Mouse (Mus musculus) heart, embryonic 15.5 days (tissue): ENCODE measurements around the gene Ephx1. TPM values are rescaled to one million over a fixed set of nuclear protein-coding genes. Genes with fewer than 3 reads are reported as not detected.
"Not testable (repeated sequence)": the region's sequence is repeated elsewhere in the genome, so short reads cannot be mapped to it uniquely, and the experiment has no call there.

Source experiments
- ATAC-seq: fragments of 200-750 bp; cut with Nextera tagmentation; replicated peaks from 2 replicates; pipeline ENCODE4 v1.8.0; 2017; ENCODE audit warnings: low read depth, moderate TSS enrichment; ENCODE audit not compliant: insufficient number of reproducible peaks, insufficient read depth, low FRiP score
- H3K27ac ChIP-seq: fragments of 300-500 bp; sonication (generic); 2 replicates; pipeline ENCODE4 v1.5.1; 2015; ENCODE audit warnings: mild to moderate bottlenecking, inconsistent platforms
- H3K27me3 ChIP-seq: fragments of 300-500 bp; sonication (generic); 2 replicates; pipeline ENCODE4 v1.6.1; 2015; ENCODE audit warnings: inconsistent platforms
- H3K36me3 ChIP-seq: fragments of 300-500 bp; sonication (generic); 2 replicates; pipeline ENCODE4 v1.6.1; 2015; ENCODE audit warnings: mild to moderate bottlenecking, inconsistent platforms
- H3K4me1 ChIP-seq: fragments of 300-500 bp; sonication (generic); replicated peaks from 2 replicates; pipeline ENCODE4 v1.6.1; 2015; ENCODE audit warnings: inconsistent platforms
- H3K4me2 ChIP-seq: fragments of 300-500 bp; sonication (generic); 2 replicates; pipeline ENCODE4 v1.6.1; 2015; ENCODE audit warnings: inconsistent platforms, mild to moderate bottlenecking, moderate library complexity
- H3K4me3 ChIP-seq: fragments of 300-500 bp; sonication (generic); 2 replicates; pipeline ENCODE4 v1.5.1; 2015; ENCODE audit warnings: mild to moderate bottlenecking, inconsistent platforms
- H3K9ac ChIP-seq: fragments of 300-500 bp; sonication (generic); 2 replicates; pipeline ENCODE4 v1.6.1; 2015; ENCODE audit warnings: mild to moderate bottlenecking, inconsistent platforms
- H3K9me3 ChIP-seq: fragments of 300-500 bp; sonication (generic); replicated peaks from 2 replicates; pipeline ENCODE4 v1.6.1; 2016; ENCODE audit warnings: inconsistent platforms
- WGBS: fragments of 180-500 bp; shearing (Covaris S2); methylation state at CpG from one replicate; pipeline ENCODE4 v1.1.7; 2015; ENCODE audit warnings: mixed read lengths; 5-methylcytosine and 5-hydroxymethylcytosine counted together
- polyA plus RNA-seq: library from polyadenylated mRNA; unstranded; fragments of >200 nt; fragmentation: Nextera tagmentation; extraction: Ambion mirVana; gene quantifications from 2 replicates; pipeline ENCODE4 v1.2.1, GENCODE M21; 2015

The Ephx1 gene
- polyA plus RNA-seq, 1 experiment from 2014 or later = 10.0 TPM

DNA sequence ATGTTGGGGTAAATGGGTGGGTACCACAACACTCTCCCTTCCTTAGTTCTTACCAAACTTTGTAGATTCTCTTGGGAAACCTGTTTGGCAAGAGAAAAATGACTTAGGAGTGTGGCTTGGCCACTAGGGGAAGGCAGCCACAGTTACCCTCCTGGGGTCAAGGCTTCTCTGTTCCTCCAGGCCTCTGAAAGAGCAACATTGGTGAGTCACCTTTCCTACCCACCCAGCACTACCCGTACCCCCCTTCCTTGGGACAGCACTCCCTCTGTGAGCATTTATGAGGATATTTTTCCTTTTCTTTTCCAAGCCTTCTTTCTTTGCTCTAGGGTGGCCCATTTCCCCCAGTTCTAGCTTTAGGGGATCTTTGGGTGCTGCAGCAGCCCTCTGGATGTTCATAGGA is 76.8 kb downstream of the Ephx1 start:
- Histone ChIP-seq H3K4me3 (no peak overlapping the region), H3K9ac (no peak overlapping the region), H3K4me2 (no peak overlapping the region), H3K9me3 (no peaks in the 10 kb centered on the region), H3K36me3 (peaks cover 14% of the 10 kb centered on the region), H3K27ac (0 out of 2 replicates have a peak overlapping the region, but pooled peaks have one; percentile 57), H3K27me3 (no peaks in the 10 kb centered on the region), H3K4me1 (peaks cover 48% of the 10 kb centered on the region)
- no peak for ATAC-seq
- 65% methylated on average over 1 of the region's 1 CpGs for WGBS

DNA sequence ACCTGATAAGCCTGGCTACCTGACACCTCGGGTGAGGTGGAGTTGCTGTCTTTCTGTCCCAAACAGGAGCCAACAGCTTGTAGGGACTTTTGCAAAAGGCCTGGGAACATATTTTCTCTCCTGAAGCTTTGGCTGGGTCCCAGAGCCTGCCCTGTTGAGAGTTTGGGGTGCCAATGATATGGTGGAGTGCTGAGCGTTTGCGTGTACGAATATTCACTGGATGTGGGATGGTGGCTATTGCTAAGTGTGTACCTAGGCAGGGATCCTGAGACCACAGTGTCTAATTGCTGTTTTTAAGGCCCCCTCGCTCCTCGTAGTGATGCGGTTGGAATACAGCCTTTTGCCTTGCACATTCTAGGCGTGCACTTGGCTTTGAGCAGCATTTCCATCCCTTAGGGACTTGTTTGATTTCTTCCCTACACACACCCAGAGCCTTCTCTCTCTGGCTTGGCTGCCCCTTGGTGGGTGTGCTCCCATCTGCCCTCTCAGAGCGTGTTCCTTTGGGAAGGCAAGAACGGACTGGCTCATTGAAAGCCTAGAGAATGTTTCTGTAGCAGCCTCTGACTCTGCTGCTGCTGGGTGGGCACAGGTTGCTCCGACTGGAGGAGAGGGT is 77.6 kb downstream of the Ephx1 start:
- peaks cover 48% of the 10 kb centered on the region for H3K4me1 ChIP-seq
- peak overlapping the region; percentile 85 for H3K4me3 ChIP-seq
- H3K9me3 ChIP-seq = no peaks in the 10 kb centered on the region
- peaks cover 7% of the 10 kb centered on the region for H3K36me3 ChIP-seq
- 39% methylated on average over 11 of the region's 11 CpGs for WGBS
- no peak for ATAC-seq
- H3K27ac ChIP-seq = peak overlapping the region; percentile 89
- peak overlapping the region; percentile 95 for H3K4me2 ChIP-seq
- H3K27me3 ChIP-seq = 0 out of 2 replicates have a peak, but pooled peaks cover under 1% of the 10 kb centered on the region
- H3K9ac ChIP-seq = peak overlapping the region; percentile 78

DNA sequence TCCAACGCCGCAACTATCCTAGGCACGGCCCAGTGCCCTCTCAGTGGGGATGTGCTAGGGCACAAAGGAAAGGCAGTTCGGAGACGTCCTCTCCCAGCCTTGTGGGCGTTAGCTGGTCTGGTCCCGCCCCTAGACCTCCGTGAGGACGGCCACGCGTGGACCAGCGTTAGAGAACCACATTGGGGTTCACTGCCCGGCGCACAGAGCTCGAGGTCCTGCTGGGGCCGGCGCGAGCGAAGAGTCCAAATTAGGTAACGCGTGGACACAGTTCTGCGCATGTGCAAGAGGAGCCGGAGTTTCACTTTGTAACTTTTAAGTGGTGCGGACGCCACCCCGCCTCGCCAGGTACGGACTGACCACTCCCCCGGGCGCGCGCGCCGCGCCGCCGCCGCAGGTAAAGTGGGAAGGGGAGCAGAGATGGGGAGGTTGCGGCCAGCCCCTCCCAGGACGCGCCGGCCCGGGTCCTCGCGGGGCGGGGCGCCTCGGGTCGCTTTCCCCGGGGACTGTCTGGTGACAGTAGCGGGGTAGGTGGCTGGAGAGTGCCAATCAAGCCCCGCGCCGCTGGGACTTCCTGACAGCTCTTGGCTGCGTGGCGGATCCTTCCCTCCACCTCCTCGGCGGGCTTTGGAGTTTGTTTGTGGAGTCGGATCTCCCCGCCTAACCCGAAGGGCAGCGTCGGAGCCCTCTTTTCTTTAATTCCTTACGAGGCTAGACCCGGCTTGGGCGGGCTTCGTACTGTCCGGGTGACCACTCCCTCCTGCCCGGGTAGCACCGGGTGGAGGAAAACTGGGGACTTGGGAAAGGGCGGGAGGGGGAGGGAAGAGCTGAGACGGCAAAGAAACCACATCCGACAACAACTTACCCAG is 78.3 kb downstream of the Ephx1 start, which contains the start of gene Tmem63a:
Gene Tmem63a, plus strand, starts transcription at position 179 of the 866 bp plus-strand sequence.
- Histone ChIP-seq H3K27me3 (peaks cover 8% of the 10 kb centered on the region; the same call in 1 of the 2 replicates), H3K9ac (peak within 1 kb of the TSS; percentile 78), H3K4me2 (peak within 1 kb of the TSS; percentile 95), H3K36me3 (peaks cover under 1% of the 10 kb centered on the region; the same call in 1 of the 2 replicates), H3K27ac (peak within 1 kb of the TSS; percentile 89), H3K9me3 (no peaks in the 10 kb centered on the region), H3K4me1 (peaks cover 48% of the 10 kb centered on the region), H3K4me3 (peak within 1 kb of the TSS; percentile 85)
- peak; percentile 63 for ATAC-seq
- WGBS = under 1% methylated on average over 73 of the region's 73 CpGs

DNA sequence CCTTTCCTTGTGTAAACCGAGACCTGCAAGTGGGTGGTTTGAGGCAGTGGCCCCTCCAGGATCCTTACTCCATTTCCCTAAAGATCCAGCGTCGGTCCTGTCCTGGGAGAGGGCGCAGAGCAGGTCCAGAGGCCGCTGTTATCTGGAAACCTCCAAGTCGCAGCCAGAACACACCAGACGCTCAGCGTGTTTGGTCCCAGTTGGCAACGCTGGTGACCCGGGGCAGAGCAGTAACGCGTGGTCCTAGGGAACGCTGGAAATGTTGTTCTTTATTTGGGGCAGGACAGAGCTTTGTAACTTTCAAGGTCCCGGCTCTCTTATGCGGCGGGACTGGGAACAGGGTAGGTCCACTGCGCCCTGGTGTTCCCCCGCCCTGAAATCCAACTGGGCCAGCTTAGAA is 79.0 kb downstream of the Ephx1 start:
- H3K4me2 ChIP-seq = peak overlapping the region; percentile 95
- H3K36me3 ChIP-seq = no peaks in the 10 kb centered on the region
- peak overlapping the region; percentile 89 for H3K27ac ChIP-seq
- peaks cover 51% of the 10 kb centered on the region for H3K4me1 ChIP-seq
- H3K27me3 ChIP-seq = peaks cover 9% of the 10 kb centered on the region; the same call in 1 of the 2 replicates
- 3% methylated on average over 18 of the region's 18 CpGs for WGBS
- peak overlapping the region; percentile 78 for H3K9ac ChIP-seq
- H3K9me3 ChIP-seq = no peaks in the 10 kb centered on the region
- H3K4me3 ChIP-seq = peak overlapping the region; percentile 85
- no peak; the same call in 1 of the 2 replicates for ATAC-seq

DNA sequence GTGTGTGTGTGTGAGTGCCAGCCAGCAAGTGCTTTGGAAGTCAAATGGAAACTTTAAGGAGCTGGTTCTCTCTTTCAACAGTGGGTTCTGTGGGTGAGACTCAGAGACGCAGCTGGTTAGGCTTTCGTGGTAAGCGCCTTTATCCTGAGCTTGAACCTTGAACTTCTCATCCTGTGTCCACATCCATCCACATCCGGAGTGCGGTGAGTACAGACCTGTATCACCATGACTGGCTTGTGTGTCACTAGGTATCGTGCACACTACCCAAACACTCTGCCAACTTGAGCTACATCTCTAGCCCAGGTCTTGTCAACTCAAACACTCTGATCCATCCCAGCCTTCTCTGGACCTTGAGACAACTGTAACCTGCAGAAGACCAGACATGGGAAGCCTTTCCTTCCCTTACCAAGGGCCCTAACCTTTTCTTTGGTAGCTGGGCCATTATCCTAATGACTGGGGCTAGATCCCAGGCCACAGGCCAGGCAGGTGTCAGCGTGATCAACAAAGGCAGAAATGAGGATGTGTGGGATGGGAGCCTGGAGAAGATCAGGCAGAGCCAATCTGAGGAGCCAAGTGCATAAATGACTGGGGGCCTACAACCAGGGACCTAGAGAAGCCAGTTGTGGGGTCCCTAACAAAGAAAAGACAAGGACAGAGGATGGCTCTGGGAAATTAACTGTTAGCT is 79.8 kb downstream of the Ephx1 start:
- Histone ChIP-seq H3K4me3 (peak overlapping the region; percentile 85), H3K36me3 (no peaks in the 10 kb centered on the region), H3K9ac (peak overlapping the region; percentile 78; the same call in 1 of the 2 replicates), H3K27me3 (peaks cover 11% of the 10 kb centered on the region), H3K4me2 (peak overlapping the region; percentile 95), H3K27ac (peak overlapping the region; percentile 89), H3K4me1 (peaks cover 46% of the 10 kb centered on the region), H3K9me3 (no peaks in the 10 kb centered on the region)
- WGBS = 93% methylated on average over 7 of the region's 7 CpGs
- ATAC-seq = no peak

DNA sequence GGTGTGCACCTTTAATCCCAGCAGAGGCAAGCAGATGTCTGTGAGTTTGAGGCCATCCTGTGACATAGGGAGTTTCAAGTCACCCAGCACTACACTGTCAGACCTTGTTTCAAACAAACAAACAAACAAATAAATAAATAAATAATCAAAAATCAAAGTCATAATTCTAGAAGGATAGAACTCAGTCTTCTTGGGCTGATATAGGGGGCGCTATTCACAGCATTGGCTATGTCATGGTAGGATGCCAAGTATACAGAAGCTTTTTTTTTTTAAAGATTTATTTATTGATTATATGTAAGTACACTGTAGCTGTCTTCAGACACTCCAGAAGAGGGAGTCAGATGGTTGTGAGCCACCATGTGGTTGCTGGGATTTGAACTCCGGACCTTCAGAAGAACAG is 81.9 kb downstream of the Ephx1 start:
- H3K27me3 ChIP-seq = peaks cover 30% of the 10 kb centered on the region
- 74% methylated on average over 2 of the region's 2 CpGs for WGBS
- H3K4me2 ChIP-seq, H3K4me3 ChIP-seq, H3K27ac ChIP-seq, H3K36me3 ChIP-seq, H3K9ac ChIP-seq, ATAC-seq, H3K9me3 ChIP-seq: not testable (repeated sequence)
- peaks cover 28% of the 10 kb centered on the region for H3K4me1 ChIP-seq

DNA sequence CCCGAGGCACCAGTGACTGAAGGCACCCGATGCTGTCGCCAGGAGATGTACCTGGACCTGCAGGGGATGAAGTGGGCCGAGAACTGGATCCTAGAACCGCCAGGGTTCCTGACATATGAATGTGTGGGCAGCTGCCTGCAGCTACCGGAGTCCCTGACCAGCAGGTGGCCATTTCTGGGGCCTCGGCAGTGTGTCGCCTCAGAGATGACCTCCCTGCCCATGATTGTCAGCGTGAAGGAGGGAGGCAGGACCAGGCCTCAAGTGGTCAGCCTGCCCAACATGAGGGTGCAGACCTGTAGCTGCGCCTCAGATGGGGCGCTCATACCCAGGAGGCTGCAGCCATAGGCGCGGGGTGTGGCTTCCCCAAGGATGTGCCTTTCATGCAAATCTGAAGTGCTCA is 83.1 kb downstream of the Ephx1 start:
- not testable (repeated sequence) for H3K36me3 ChIP-seq, H3K27ac ChIP-seq, H3K4me2 ChIP-seq, H3K4me3 ChIP-seq, H3K9ac ChIP-seq, ATAC-seq, H3K9me3 ChIP-seq
- Histone ChIP-seq H3K27me3 (peaks cover 40% of the 10 kb centered on the region), H3K4me1 (peaks cover 18% of the 10 kb centered on the region)
- 64% methylated on average over 13 of the region's 13 CpGs for WGBS

DNA sequence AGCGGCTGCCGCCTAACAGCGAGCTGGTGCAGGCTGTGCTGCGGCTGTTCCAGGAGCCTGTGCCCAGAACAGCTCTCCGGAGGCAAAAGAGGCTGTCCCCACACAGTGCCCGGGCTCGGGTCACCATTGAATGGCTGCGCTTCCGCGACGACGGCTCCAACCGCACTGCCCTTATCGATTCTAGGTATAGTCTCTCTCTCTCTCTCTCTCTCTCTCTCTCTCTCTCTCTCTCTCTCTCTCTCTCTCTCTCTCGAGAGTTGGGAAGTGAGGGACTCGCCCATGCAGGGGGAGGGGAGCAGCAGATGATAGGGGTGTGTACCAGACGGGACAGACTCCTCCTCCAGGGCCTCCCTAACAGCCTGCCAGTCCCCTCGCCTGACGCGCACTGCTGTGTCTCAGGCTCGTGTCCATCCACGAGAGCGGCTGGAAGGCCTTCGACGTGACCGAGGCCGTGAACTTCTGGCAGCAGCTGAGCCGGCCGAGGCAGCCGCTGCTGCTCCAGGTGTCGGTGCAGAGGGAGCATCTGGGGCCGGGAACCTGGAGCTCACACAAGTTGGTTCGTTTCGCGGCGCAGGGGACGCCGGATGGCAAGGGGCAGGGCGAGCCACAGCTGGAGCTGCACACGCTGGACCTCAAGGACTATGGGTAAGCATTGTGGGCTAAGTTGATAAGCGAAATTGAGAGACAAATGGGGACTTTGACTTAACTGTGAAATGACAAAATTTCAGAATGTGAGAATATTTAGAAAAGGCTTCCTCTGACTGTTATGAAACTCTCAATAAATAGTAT is 83.9 kb downstream of the Ephx1 start:
- H3K4me3 ChIP-seq = peak overlapping the region; percentile 41
- WGBS = 5% methylated on average over 35 of the region's 41 CpGs
- peak overlapping the region; percentile 33 for H3K9ac ChIP-seq
- peaks cover 14% of the 10 kb centered on the region for H3K4me1 ChIP-seq
- not testable (repeated sequence) for H3K9me3 ChIP-seq, H3K36me3 ChIP-seq, H3K27ac ChIP-seq
- peak; percentile 82 for ATAC-seq
- peak overlapping the region; percentile 67 for H3K4me2 ChIP-seq
- H3K27me3 ChIP-seq = peaks cover 40% of the 10 kb centered on the region

DNA sequence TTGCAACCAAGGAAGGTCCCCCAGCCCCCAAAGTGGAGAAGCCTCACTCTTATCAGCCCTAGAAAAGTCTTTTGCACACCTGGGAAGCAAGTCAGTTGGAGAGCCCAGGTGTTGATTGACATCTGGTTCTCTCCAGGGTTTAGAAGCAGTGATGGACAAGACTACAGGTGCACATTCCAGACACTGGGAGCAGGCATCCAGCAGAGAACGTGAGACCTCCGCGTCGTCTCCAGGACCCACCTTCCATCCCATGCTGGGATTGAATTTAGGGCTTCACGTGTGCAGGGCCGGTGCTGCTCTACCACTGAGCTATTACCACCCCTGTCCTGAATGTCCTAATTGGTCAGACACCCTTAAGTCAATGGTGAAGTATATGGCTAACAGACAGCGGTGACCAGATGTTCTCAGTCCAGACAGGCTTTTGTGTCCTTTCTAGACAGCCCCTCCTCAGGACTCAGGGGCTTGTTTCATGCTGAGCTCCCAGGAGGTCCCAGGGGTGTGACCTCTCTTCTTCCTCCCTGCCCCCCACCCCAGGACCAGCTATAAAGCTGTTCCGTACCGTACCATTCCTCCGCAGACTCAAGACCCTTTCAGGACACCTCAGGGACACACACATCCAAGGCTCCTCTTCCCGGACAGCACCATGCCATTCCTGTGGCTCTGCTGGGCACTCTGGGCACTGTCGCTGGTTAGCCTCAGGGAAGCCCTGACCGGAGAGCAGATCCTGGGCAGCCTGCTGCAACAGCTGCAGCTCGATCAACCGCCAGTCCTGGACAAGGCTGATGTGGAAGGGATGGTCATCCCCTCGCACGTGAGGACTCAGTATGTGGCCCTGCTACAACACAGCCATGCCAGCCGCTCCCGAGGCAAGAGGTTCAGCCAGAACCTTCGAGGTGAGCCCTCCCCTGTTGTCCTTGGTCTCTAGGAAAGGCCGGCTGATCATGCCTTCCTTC is 86.0 kb downstream of the Ephx1 start, which contains the start of gene Lefty1:
Gene Lefty1, plus strand, starts transcription at position 556 of the 953 bp plus-strand sequence.
- Histone ChIP-seq H3K9me3 (no peaks in the 10 kb centered on the region), H3K4me3 (no peak within 1 kb of the TSS), H3K4me1 (peaks cover 4% of the 10 kb centered on the region), H3K27ac (no peak within 1 kb of the TSS), H3K4me2 (no peak within 1 kb of the TSS), H3K27me3 (peaks cover 40% of the 10 kb centered on the region), H3K9ac (no peak within 1 kb of the TSS), H3K36me3 (no peaks in the 10 kb centered on the region)
- 25% methylated on average over 21 of the region's 21 CpGs for WGBS
- ATAC-seq = no peak

DNA sequence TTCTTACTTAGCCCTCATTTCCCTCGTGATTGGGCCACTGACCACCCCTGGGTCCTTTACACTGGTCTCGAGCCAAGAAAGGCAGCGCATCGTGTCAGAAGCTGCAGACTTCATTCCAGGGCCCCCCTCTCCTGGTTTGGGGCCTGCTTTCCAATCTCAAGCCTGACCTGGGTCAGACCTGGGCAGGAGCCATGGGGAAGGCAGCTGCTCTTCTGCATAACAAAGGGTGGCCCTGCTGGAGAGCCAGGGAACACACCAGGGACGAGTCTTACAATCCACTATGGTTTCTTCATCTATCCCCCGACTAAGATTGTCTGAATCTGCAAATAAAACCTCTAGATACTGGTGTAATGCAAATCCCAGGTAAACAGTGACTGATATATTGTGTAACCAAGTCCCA is 87.0 kb downstream of the Ephx1 start:
- no peak for ATAC-seq
- Histone ChIP-seq H3K36me3 (no peaks in the 10 kb centered on the region), H3K9ac (no peak overlapping the region), H3K4me2 (no peak overlapping the region), H3K27ac (no peak overlapping the region), H3K4me1 (peaks cover 4% of the 10 kb centered on the region), H3K9me3 (no peaks in the 10 kb centered on the region), H3K4me3 (no peak overlapping the region), H3K27me3 (peaks cover 40% of the 10 kb centered on the region)
- WGBS = 37% methylated on average over 6 of the region's 6 CpGs
